9 mouse cellular contexts compared by ENCODE assay signal in the genomic region with DNA sequence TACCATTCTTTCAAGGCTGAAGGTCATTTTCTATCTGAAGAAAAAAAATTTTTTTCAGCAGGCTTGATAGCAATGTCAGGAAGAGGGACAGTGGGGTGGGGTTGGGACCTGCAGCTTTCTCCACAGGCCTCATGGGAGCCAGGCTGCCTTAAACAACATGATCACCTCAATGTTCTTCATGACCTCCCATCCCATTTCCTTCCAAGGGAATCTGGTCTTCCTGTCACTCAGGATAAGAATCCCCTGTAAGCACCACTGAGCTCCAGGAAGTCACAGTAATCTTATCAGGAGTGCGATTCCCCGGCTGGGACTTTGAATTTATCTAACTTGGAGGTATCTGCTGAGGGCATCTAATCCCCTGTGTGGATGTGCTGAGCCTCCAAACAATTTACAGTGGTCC. TPM values are rescaled to one million over a fixed set of nuclear protein-coding genes. Genes with fewer than 3 reads are reported as not detected.
"Had no signal": no experiment of that assay in that cellular context is flagged by ENCODE, and none has a peak within 500 bp of the region (broad histone marks: within the 10 kb centered on the region; RNA-seq: fewer than 3 reads in every experiment).

No protein-coding gene starts in this region.

- DNase-seq: lung, adult 2 months; lung, postnatal 14 days; lung, postnatal 36 days; right cerebral cortex, postnatal 14 days; thymus, adult 2 months; thymus, postnatal 25 days; thymus, postnatal 4 days had no signal

RNA-seq across cellular contexts. Expression of gene Cxxc4, which starts 17.9 kb away (rescaled TPM):
- total RNA-seq: megakaryocyte progenitor cell, adult 5-6 weeks; monocyte, adult 5-6 weeks had no signal
